Mouse (Mus musculus) CD4-positive, CD25-positive, alpha-beta regulatory T cell, adult 4 months (primary cell): ENCODE measurements around the gene Efcc1. TPM values are rescaled to one million over a fixed set of nuclear protein-coding genes. Genes with fewer than 3 reads are reported as not detected.
"Not testable (repeated sequence)": the region's sequence is repeated elsewhere in the genome, so short reads cannot be mapped to it uniquely, and the experiment has no call there.

Experiments used
- ATAC-seq: one replicate; pipeline ENCODE4 v1.8.0; 2017
- polyA plus RNA-seq, 2 experiments: library from polyadenylated mRNA; unstranded; fragments of 100-300 nt; shearing (Covaris generic); gene quantifications; one replicate each; pipeline ENCODE4 v1.2.1; 2017

The Efcc1 gene
- polyA plus RNA-seq, 2 experiments from 2014 or later: 0.58 TPM; not detected in 1

DNA sequence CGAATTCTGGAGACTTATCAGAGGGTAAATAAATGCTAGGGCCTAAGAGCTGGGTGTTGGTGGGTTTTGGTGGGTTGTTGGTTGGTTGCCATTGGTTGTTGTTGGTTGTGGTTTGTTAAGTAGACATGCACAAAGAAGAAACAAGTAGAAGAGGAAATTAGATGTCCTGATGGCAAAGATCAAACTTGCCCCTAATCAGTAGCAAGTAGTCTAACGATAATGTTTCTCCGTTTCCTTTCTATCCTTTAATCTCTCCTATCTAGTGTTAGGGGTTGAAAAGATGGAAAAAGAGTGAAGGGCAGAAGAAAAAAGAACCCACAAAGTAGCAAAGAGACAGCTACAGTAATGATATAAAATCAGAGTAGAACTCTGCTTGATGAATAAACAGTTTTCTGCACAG is 14.0 kb downstream of the Efcc1 start:
- ATAC-seq: no peak

DNA sequence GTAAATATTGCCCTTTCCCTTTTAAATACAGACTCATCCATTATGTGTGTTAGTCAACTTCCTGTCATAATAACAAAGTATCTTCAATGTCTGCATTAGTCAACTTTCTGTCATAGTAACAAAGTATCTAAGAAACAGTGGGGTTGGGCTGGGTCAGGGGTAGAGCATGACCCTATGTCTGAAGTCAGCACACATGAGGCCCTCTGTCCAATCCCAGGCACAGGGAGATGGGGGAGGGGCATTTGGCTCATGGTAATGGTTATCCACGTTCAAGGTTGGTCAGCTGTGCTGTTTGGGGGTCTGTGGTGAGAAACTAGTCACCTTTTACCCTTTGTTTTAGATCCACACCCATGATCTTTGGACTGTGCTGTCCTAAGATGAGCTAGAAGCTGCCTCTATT is 14.6 kb downstream of the Efcc1 start:
- ATAC-seq: no peak

DNA sequence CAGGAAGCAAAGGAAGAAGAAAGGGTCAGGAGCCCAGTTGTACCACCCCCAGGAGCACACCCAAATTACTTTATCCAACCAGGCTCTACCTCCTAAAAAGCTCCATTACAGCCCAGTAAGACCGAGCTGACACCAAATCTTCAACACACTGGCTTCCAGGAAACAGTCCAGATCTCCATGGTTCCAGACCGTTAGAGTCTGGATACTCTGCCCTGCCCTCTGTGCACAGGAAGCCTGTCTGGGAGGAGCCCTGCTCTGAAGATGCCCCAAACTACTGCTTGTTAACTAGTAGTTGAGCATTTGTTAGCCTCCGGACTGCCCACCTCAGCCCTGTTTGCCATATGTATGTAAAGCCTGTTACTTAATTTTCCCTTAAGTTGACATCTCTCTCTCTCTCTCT is 15.4 kb downstream of the Efcc1 start:
- ATAC-seq: no peak

DNA sequence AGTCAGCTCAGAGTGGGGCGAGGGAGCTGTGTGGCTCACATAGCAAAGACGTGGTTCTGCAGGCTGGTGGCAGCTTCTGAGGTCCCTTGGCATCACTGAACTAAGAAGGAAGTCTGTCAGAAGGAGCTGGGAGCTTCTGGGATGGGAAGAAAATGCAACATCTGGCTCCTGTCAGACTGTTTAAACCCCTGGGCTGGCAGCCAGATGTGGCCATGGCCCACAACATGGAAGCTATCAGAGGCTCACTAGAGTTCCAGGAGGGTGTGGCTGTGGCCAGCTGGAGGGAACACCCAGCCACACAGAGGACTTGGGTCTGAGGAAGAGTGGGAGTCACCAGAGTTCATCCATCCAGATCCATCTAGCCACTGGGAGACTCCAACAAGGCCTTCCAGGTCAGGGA is 16.2 kb downstream of the Efcc1 start:
- no peak for ATAC-seq

GRCm38 (mm10) chr6:87748078-87748477 is 17.4 kb downstream of the Efcc1 start:
- ATAC-seq: no peak

DNA sequence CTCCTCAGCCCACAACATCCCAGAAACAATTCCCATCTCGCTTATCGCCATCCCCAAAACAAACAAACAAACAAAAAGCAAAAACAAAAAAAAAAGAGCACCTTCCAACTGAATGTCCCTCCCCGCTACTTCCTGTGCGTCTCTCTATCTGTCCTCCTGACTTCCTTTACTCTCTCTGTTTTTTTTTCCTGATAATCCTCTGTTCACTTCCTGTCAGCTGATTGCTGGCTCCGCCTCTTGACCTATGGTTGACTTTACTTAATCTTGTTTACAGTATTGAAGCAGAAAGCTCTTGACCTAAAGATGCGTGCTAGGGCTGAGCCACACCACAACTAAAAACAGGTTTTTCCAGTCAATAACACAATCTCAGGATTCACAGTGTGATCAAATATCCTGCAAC is 17.9 kb downstream of the Efcc1 start:
- no peak for ATAC-seq

GRCm38 (mm10) chr6:87750184-87750910 is 19.7 kb downstream of the Efcc1 start:
- ATAC-seq: no peak

- no peak for ATAC-seq
Measured at GRCm38 (mm10) chr6:87751574-87751973, 20.9 kb downstream of the Efcc1 start.

DNA sequence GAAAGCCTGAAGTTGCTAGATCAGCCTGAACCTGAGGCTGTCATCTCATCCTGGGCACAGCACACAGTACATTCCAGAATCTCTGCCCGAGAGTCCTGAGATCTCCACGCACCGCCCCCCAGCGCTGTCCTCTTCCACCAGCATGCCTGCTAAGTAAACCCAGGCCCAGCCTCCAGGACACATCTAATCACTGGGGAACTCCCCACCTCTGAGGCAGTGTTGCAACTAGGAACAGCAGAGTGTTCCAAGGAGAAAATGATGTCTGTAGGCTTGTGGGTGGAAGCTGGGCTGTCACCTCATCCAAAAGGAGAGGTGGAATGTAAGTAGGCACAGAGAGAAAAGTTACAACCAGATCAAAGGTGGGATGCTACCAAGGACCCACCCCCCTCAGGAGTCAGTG is 24.5 kb downstream of the Efcc1 start:
- ATAC-seq: no peak

GRCm38 (mm10) chr6:87756896-87757295 is 26.2 kb downstream of the Efcc1 start:
- ATAC-seq: no peak

GRCm38 (mm10) chr6:87759404-87759803 is 28.7 kb downstream of the Efcc1 start:
- ATAC-seq: no peak

- ATAC-seq: no peak
Measured at GRCm38 (mm10) chr6:87759850-87760249, 29.2 kb downstream of the Efcc1 start.

GRCm38 (mm10) chr6:87762161-87762560 is 31.5 kb downstream of the Efcc1 start:
- ATAC-seq: no peak

DNA sequence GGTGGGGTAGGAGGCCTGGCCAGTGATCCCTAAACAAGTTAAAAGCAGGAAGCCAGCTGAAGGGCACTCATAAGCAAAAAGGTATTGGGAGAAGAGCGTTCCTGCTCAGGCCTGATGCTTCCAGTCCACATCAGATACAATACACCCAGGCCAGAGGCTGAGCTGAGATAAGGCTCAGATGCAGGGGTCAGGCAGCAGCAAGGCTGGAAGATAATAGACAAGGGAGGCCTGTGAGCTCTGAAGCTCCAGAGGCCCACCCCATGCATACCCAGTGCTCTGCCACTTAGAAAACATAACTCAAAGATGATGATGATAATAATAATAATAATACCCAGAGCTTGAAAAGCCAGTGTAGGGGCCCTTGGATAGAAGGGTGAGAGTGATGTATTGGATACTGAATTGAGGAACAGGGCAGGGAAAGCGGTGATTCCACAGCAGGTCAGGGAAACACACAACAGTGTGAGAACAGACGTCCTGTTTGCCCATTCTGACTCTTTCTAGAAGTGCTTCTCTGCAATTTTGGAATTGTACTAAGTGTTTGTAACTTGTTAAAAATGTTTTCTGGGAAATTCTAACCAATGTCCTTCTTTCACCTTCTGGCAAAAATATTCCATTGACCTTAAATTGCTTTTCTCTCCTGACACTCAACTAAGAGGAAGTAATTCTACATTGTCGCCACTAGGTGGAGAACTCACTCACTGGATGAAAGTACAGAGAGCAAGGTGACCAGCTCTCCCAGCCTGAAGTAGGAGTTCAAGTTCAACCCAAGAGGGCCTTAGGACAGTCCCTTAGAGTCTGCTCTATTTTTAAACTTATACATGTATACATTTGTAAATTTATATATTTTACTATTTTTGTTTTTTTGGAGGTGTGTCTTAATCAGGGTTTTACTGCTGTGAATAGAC is 33.0 kb downstream of the Efcc1 start:
- no peak for ATAC-seq

DNA sequence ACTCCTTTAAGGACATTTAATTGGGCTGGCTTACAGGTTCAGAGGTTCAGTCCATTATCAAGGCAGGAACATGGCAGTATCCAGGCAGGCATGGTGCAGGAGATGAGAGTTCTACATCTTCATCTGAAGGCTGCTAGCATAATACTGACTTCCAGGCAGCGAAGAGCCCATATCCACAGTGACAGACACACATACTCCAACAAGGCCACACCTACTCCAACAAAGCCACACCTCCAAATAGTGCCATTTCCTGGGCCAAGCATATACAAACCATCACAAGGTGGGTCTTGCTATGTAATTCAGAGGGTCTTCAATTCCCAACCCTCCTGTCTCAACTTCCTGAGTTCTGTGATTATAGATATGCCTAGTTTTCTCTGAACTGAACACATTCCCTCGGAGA is 33.6 kb downstream of the Efcc1 start:
- ATAC-seq: not testable (repeated sequence)

DNA sequence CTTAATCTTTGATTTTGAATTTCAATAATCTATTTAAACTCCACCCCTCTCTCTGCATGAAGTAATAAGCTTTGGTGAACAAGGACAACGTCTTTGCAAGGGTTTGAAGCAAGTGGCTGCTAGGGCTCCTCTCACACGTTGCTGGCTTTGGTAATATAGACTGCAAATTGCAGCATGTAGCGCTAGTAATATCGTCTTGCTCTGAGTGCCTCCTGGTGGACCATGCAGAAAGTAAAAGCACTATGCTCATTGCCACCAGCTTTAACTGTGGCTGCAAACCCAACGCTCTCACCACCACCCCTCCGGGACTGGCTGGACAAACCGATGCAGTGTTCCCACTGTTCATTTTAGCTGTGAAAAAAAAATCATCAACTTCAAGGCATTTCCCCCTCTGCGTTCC is 40.0 kb downstream of the Efcc1 start:
- no peak for ATAC-seq

- no peak for ATAC-seq
Measured at GRCm38 (mm10) chr6:87774466-87774865, 43.8 kb downstream of the Efcc1 start.

- no peak for ATAC-seq
Measured at GRCm38 (mm10) chr6:87774909-87775308, 44.2 kb downstream of the Efcc1 start.

- ATAC-seq: no peak
Measured at GRCm38 (mm10) chr6:87775588-87776245, 45.0 kb downstream of the Efcc1 start.

DNA sequence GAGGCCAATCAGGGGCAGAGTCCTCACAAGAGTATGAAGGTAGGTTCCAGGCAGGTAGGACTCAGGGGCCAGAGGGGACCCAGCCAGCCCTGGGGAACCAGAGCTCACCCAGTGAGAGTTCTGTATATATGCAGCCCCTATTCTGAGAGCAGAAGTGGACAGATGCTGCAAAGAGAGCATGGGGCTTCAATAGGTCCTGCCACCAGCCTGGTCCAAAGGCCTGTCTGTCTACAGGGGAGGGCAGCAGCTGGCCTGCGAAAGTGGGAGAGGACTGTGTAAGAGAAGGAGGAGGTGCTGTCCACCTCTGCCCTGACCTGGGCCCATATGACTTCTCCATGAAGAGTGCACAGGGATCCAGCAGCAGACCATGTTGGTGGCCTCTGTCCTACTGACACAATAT is 46.0 kb downstream of the Efcc1 start:
- no peak for ATAC-seq

- no peak for ATAC-seq
Measured at GRCm38 (mm10) chr6:87777842-87778241, 47.2 kb downstream of the Efcc1 start, which contains the start of gene Gp9. Gp9 (plus strand) TSS chr6:87778072.

GRCm38 (mm10) chr6:87778294-87779173 is 47.9 kb downstream of the Efcc1 start:
- no peak for ATAC-seq
